Mouse (Mus musculus): ENCODE measurements around the gene Zfp217.

DNA sequence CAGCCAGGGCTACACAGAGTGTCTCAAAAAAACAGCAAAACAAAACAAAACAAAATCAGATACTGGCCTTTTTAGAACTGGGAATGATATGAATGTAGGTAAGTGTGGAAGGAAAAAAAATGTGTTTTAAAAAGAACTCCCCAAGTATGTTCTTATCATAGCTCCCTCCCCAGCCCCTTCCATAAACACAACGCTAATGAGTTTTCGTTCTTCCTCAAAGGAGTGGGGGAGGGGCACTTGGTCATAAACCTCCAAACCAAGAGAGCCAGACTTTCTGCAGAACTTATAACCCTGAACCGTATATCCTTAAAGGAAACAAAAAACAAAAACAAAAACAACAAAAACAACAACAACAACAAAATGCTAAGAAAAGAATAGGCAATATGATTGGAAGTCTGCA lies 4.0 kb downstream of the Zfp217 start:
- TF ChIP-seq CTCF (IDR thresholded peaks at IDR 0.05; ENCODE audit: low read depth) (no peak), EP300 (optimal IDR thresholded peaks at IDR 0.05) (no peak)
